23 mouse cellular contexts compared by ENCODE assay signal in genomic region chr3:150784576-150784975, GRCm38 (mm10).
DNase-seq lines count a peak whose midpoint lies in the region; ATAC-seq and TF ChIP-seq lines count a peak whose summit lies in the region.
"Had no signal": no experiment of that assay in that cellular context is flagged by ENCODE, and none has a peak within 500 bp of the region (broad histone marks: within the 10 kb centered on the region; RNA-seq: fewer than 3 reads in every experiment).

No protein-coding gene starts in this region.

- H3K4me3 ChIP-seq in embryonic facial prominence, embryonic 14.5 days (ENCODE audit: low read depth, low read length), result no peak overlapping the region
- H3K4me3 ChIP-seq in embryonic facial prominence, embryonic 10.5 days, result no peak overlapping the region
- H3K4me3 ChIP-seq in lung, embryonic 14.5 days (ENCODE audit: low read depth, low read length), result no peak overlapping the region
- H3K4me3 ChIP-seq in lung, postnatal 0 days (ENCODE audit: low read depth, low read length), result no peak overlapping the region
- H3K4me3 ChIP-seq: embryonic facial prominence, embryonic 12.5 days; embryonic facial prominence, embryonic 15.5 days; erythroblast, embryonic 14.5 days; forebrain, embryonic 10.5 days; forebrain, embryonic 12.5 days had no signal

- H3K4me2 ChIP-seq in embryonic facial prominence, embryonic 14.5 days (ENCODE audit: low read depth, low read length), result no peak overlapping the region
- no peak overlapping the region for H3K4me2 ChIP-seq in lung, embryonic 14.5 days
- no peak overlapping the region for H3K4me2 ChIP-seq in lung, postnatal 0 days (replicated peaks; ENCODE audit: low read depth, low read length)
- H3K4me2 ChIP-seq: embryonic facial prominence, embryonic 12.5 days; embryonic facial prominence, embryonic 15.5 days; forebrain, embryonic 12.5 days had no signal

- TF ChIP-seq EP300 in lung, postnatal 0 days (IDR thresholded peaks at IDR 0.05), result no peak

- TF ChIP-seq CTCF in lung, embryonic 14.5 days (IDR thresholded peaks at IDR 0.05; ENCODE audit: low read depth), result no peak
- no peak for TF ChIP-seq CTCF in lung, postnatal 0 days (IDR thresholded peaks at IDR 0.05)

- 50% methylated on average over 3 of the region's 3 CpGs for WGBS in embryonic facial prominence, embryonic 14.5 days
- 88% methylated on average over 3 of the region's 3 CpGs for WGBS in embryonic facial prominence, embryonic 10.5 days
- WGBS in lung, embryonic 14.5 days, result 72% methylated on average over 3 of the region's 3 CpGs
- WGBS in lung, postnatal 0 days, result 80% methylated on average over 3 of the region's 3 CpGs

- no peaks in the 10 kb centered on the region for H3K9me3 ChIP-seq in embryonic facial prominence, embryonic 14.5 days (ENCODE audit: control insufficient read depth, low read length)
- H3K9me3 ChIP-seq in embryonic facial prominence, embryonic 10.5 days, result no peaks in the 10 kb centered on the region
- H3K9me3 ChIP-seq in lung, embryonic 14.5 days (ENCODE audit: low read depth, low read length), result no peaks in the 10 kb centered on the region
- H3K9me3 ChIP-seq in lung, postnatal 0 days (ENCODE audit: low read length), result no peaks in the 10 kb centered on the region
- H3K9me3 ChIP-seq: embryonic facial prominence, embryonic 12.5 days; embryonic facial prominence, embryonic 15.5 days; forebrain, embryonic 10.5 days; forebrain, embryonic 12.5 days had no signal

- DNase-seq in embryonic facial prominence, embryonic 14.5 days (ENCODE audit: low spot score), result peak; percentile 61
- DNase-seq in embryonic facial prominence, embryonic 10.5 days (ENCODE audit: low spot score), result no peak
- peak; percentile 4 for DNase-seq in lung, embryonic 14.5 days
- no peak for DNase-seq in lung, postnatal 0 days (ENCODE audit: low spot score)
- DNase-seq in embryo, embryonic 10 days (ENCODE audit: low spot score), result no peak
- DNase-seq: adrenal gland, adult 8-10 months; adrenal gland, postnatal 14 days; adrenal gland, postnatal 36 days; cerebellum, adult 11-12 months; cerebellum, adult 2 months; cerebellum, adult 9-10 months; cerebellum, postnatal 10 days; cerebellum, postnatal 25 days; embryo, embryonic 11 days had no signal

- H3K36me3 ChIP-seq in embryonic facial prominence, embryonic 14.5 days (ENCODE audit: control insufficient read depth, insufficient read depth, low read length), result no peaks in the 10 kb centered on the region
- no peaks in the 10 kb centered on the region for H3K36me3 ChIP-seq in embryonic facial prominence, embryonic 10.5 days (replicated peaks)
- H3K36me3 ChIP-seq in lung, embryonic 14.5 days (ENCODE audit: insufficient read depth), result no peaks in the 10 kb centered on the region
- no peaks in the 10 kb centered on the region for H3K36me3 ChIP-seq in lung, postnatal 0 days (ENCODE audit: insufficient read depth, low read length)
- H3K36me3 ChIP-seq: embryonic facial prominence, embryonic 12.5 days; embryonic facial prominence, embryonic 15.5 days; forebrain, embryonic 10.5 days; forebrain, embryonic 12.5 days had no signal

- no peaks in the 10 kb centered on the region for H3K27me3 ChIP-seq in embryonic facial prominence, embryonic 14.5 days (replicated peaks; ENCODE audit: control insufficient read depth, insufficient read depth, low read length)
- H3K27me3 ChIP-seq in embryonic facial prominence, embryonic 10.5 days (replicated peaks; ENCODE audit: low read depth, poor library complexity, severe bottlenecking), result no peaks in the 10 kb centered on the region
- H3K27me3 ChIP-seq in lung, embryonic 14.5 days (ENCODE audit: insufficient read depth, low read length), result no peaks in the 10 kb centered on the region
- no peaks in the 10 kb centered on the region for H3K27me3 ChIP-seq in lung, postnatal 0 days (replicated peaks; ENCODE audit: insufficient read depth, low read length)
- H3K27me3 ChIP-seq: embryonic facial prominence, embryonic 12.5 days; embryonic facial prominence, embryonic 15.5 days; forebrain, embryonic 12.5 days had no signal

- ATAC-seq in embryonic facial prominence, embryonic 14.5 days (ENCODE audit: low read depth), result no peak
- no peak for ATAC-seq in lung, embryonic 14.5 days (ENCODE audit: insufficient read depth)
- ATAC-seq in lung, postnatal 0 days, result no peak
- ATAC-seq: activated CD4-positive, CD25-positive, alpha-beta regulatory T cell, adult 4 months; forebrain, embryonic 14.5 days; forebrain, embryonic 16.5 days; Patski had no signal

- no peaks in the 10 kb centered on the region for H3K4me1 ChIP-seq in embryonic facial prominence, embryonic 14.5 days (ENCODE audit: control insufficient read depth, insufficient read depth, low read length)
- no peaks in the 10 kb centered on the region for H3K4me1 ChIP-seq in embryonic facial prominence, embryonic 10.5 days
- H3K4me1 ChIP-seq in lung, embryonic 14.5 days (ENCODE audit: insufficient read depth), result no peaks in the 10 kb centered on the region
- H3K4me1 ChIP-seq in lung, postnatal 0 days (ENCODE audit: insufficient read depth, low read depth, low read length), result no peaks in the 10 kb centered on the region
- H3K4me1 ChIP-seq: embryonic facial prominence, embryonic 12.5 days; embryonic facial prominence, embryonic 15.5 days; forebrain, embryonic 10.5 days; forebrain, embryonic 12.5 days had no signal

- no peak overlapping the region for H3K27ac ChIP-seq in embryonic facial prominence, embryonic 14.5 days (replicated peaks; ENCODE audit: low read depth, low read length)
- H3K27ac ChIP-seq in embryonic facial prominence, embryonic 10.5 days (replicated peaks), result no peak overlapping the region
- H3K27ac ChIP-seq in lung, embryonic 14.5 days (ENCODE audit: low read depth), result no peak overlapping the region
- H3K27ac ChIP-seq in lung, postnatal 0 days (ENCODE audit: low read length), result no peak overlapping the region
- H3K27ac ChIP-seq: embryonic facial prominence, embryonic 12.5 days; embryonic facial prominence, embryonic 15.5 days; forebrain, embryonic 10.5 days; forebrain, embryonic 12.5 days had no signal

- no peak overlapping the region for H3K9ac ChIP-seq in embryonic facial prominence, embryonic 14.5 days (ENCODE audit: low read depth, low read length)
- no peak overlapping the region for H3K9ac ChIP-seq in lung, embryonic 14.5 days
- no peak overlapping the region for H3K9ac ChIP-seq in lung, postnatal 0 days (replicated peaks; ENCODE audit: low read depth)
- H3K9ac ChIP-seq: embryonic facial prominence, embryonic 12.5 days; embryonic facial prominence, embryonic 15.5 days; forebrain, embryonic 12.5 days had no signal

Comparison
In these comparisons a context has a peak if more than half of its experiments do, and no peak if none do; other contexts are left out.
1. DNase-seq: peak in embryonic facial prominence, embryonic 14.5 days (single experiment) and lung, embryonic 14.5 days (single experiment); none in embryonic facial prominence, embryonic 10.5 days (single experiment), lung, postnatal 0 days (single experiment) and embryo, embryonic 10 days (single experiment).